Mouse (Mus musculus): ENCODE data around the gene Nova2. TPM values are rescaled to one million over a fixed set of nuclear protein-coding genes. Genes with fewer than 3 reads are reported as not detected.
A peak's percentile ranks its signal among the peaks of the same experiment; 100 is the strongest.

Nova2 gene
- total RNA-seq, 1 experiment from 2014 or later = 7.2 TPM

DNA sequence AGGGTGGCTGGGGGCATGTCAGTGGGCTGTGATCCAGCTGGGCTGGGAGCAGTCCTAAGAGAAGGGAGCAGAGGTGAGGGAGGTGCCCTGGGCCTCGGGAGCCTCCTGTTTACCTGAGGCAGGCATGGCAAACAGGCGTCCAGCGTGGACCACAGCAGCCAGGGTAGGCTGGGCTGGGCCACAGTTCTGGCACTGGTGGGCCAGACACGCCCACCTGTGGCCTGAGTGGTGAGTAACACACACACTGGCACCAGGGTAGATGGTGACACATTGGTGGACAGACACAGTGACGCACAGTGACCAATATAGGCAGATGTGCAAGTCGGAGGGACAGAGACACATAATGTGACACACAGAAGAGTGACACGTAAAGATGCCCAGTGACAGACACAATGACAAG lies 84.9 kb downstream of the Nova2 start:
- peak; percentile 52 for DNase-seq

DNA sequence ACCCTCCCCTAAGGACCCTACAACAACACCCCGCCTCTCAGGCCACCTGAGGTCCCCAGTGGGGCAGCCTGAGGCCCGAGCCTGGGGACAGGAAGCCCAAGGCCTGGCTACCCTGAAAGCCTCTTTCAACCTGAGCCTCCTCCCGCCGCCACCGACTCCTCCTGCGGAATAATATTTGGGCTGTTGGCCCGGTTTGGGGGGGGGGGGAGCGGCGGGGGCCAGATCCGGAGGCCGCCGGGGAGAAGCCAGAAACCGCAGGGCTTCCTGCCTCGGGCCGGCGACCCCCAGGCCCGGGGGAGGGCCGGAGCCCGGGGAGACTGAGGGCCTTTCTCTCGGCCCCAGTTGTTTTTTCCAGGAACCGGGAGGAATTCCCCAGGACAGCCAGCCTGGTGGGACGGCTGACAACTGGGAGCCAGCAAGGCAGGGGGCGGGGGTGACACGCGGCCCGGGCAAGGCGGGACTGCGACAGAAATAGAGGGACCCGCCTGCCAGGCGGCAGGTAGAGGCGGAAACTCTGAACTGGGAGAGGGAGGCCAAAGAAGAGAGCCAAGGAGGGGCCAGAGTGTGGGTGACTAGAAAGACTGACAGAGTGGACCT lies 86.4 kb downstream of the Nova2 start:
- DNase-seq = peak; percentile 65

DNA sequence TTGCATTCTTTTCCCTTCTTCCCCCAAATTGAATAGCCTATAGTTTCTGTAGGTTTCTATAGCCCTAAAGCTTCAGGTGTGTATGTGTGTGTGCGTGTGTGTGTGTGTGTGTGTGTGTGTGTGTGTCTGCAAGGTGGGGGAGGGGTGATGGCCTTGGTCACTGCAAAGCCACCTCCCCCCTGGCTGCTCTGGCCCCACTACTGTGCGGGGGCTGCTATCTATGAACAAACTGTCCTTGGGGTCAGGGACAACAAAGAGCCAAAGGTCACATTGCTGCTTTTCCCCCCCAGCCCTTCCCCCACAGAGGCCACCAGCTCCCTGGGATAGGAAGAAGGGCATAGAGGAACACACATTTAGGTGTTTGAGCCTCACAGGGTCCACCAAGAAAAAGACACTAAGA lies 87.2 kb downstream of the Nova2 start:
- peak; percentile 47 for DNase-seq

DNA sequence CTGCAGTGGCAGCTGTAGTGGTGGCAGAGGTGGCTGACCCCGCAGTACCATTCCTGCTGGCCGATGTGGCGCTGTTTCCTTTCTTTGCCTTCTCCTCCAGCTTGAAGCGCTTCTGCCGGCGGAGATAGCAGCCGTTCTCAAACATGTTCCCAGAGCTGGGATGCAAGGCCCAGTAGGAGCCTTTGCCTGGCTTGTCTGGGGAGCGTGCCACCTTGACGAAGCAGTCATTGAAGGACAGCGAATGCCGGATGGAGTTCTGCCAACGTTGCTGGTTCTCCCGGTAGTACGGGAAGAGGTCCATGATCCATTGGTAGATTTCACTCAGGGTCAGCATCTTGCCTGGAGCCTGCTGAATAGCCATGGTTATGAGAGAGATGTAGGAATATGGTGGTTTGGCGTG lies 88.8 kb downstream of the Nova2 start:
- DNase-seq = peak; percentile 24

Other genes with a start within 250 kb of the Nova2 start
- not detected in 2 replicates for gene Psg20, start 239.7 kb upstream of the Nova2 start, total RNA-seq (2021)
- gene Psg22, start 207.8 kb upstream of the Nova2 start, total RNA-seq (2021) = not detected in 2 replicates
- not detected in 2 replicates for gene Psg19, start 127.4 kb upstream of the Nova2 start, total RNA-seq (2021)
- not detected in 2 replicates for gene Psg17, start 104.3 kb upstream of the Nova2 start, total RNA-seq (2021)
- 5.1 and 6.3 TPM in 2 replicates for gene Mill2, start 85.9 kb upstream of the Nova2 start, total RNA-seq (2021)
- 2.3 and 4.5 TPM in 2 replicates for gene Pglyrp1, start 54.6 kb upstream of the Nova2 start, total RNA-seq (2021)
- gene Ccdc61, start 15.5 kb upstream of the Nova2 start, total RNA-seq (2021) = 12.2 and 12.9 TPM in 2 replicates
- gene Nanos2, start 61.5 kb downstream of the Nova2 start, total RNA-seq (2021) = not detected in 2 replicates
- gene Mypop, start 65.4 kb downstream of the Nova2 start, total RNA-seq (2021) = 7.1 and 8.2 TPM in 2 replicates
- gene Irf2bp1, start 78.2 kb downstream of the Nova2 start, total RNA-seq (2021) = 35.9 and 38.6 TPM in 2 replicates
- gene Foxa3, start 97.7 kb downstream of the Nova2 start, total RNA-seq (2021) = 0.34 and 6.8 TPM in 2 replicates
- 83.7 and 84.3 TPM in 2 replicates for gene Sympk, start 98.5 kb downstream of the Nova2 start, total RNA-seq (2021)
- not detected in 2 replicates for gene Rsph6a, start 128.8 kb downstream of the Nova2 start, total RNA-seq (2021)
- gene Dmwd, start 150.3 kb downstream of the Nova2 start, total RNA-seq (2021) = 45.7 and 47.7 TPM in 2 replicates
- 64.2 and 65.6 TPM in 2 replicates for gene Dmpk, start 158.0 kb downstream of the Nova2 start, total RNA-seq (2021)
- 13.3 and 15.3 TPM in 2 replicates for gene Six5, start 168.7 kb downstream of the Nova2 start, total RNA-seq (2021)
- gene Gm4969, start 192.5 kb downstream of the Nova2 start, total RNA-seq (2021) = 0.19 TPM in 1 of 2 replicates, not detected in the other
- gene Fbxo46, start 194.0 kb downstream of the Nova2 start, total RNA-seq (2021) = 11.2 and 11.9 TPM in 2 replicates
- gene Qpctl, start 223.4 kb downstream of the Nova2 start, total RNA-seq (2021) = 13.2 and 15.2 TPM in 2 replicates
- 79.1 and 87.8 TPM in 2 replicates for gene Snrpd2, start 223.8 kb downstream of the Nova2 start, total RNA-seq (2021)
- 0.71 and 0.93 TPM in 2 replicates for gene Gipr, start 240.2 kb downstream of the Nova2 start, total RNA-seq (2021)

Data from adrenal gland, postnatal 14 days (tissue).